Mouse (Mus musculus) T-cell, adult 2 months (primary cell): ENCODE data around the gene Pdcl3.
A peak's percentile ranks its signal among the peaks of the same experiment; 100 is the strongest.

Experiments used
- DNase-seq: peaks from one replicate; pipeline ENCODE4 v3.0.0; 2022; ENCODE audit warnings: low spot score

Pdcl3 gene

DNA sequence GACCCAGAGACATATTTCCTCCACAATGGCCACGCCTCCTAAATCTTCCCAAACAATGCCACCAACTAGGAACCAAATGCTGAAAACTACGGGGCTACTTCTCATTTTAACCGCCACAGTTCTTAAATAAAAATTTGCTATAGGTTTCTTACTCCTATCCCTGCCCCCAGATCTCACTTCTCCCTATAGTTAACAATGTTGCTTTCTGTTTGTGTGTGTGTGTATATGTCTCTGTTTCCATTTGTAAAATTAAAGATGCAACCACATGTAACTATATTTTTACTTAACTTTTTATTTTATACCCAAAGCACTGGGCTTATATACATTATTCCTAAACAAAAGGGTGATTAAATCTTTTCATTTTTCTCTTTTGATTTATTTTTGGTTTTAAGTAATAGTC lies at the start of gene Pdcl3:
Gene Pdcl3 (plus strand): TSS at position 301 of the 400 bp plus-strand sequence.
- no peak for DNase-seq

DNA sequence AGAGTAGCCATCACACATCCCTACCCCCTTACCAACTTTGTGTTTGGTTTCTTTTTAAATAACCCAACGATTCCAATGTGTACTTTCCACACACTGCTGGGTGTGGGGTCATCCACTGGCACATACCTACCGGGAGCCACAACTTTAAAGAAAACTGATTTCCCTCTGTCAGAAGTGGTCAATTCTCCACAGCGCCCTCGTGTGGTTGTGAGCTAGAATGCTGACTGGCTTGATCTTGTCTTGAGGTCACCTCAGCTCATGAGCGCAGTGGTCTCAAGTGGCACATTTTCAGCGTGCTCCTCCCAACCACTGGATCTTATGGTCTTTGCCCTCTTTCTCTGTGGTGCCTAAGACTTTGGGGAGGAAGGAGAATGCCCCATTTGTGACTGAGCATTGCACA lies 48.6 kb upstream of the Pdcl3 start:
- peak; percentile 24 for DNase-seq

DNA sequence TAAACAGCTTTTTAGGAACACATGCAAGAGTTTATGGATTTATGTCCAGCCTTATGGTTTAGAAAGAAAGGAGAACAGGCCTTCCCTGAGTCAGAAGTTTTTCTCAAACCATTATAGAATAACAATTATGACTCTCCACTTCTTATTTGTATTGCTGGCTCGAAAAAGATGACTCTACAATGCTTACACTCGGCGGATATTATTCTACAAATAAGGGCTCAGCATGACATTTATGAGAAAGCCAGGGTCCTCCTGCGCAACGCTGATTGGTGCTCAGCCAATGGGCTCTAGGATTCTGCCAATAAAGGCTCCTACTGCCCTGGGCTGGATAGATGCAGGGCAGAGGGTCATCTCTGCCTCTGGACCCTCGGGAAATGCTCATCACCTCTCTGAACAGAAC lies 46.6 kb upstream of the Pdcl3 start, which contains the start of gene Nms:
Gene Nms (plus strand): TSS at position 301 of the 400 bp plus-strand sequence.
- DNase-seq = no peak

DNA sequence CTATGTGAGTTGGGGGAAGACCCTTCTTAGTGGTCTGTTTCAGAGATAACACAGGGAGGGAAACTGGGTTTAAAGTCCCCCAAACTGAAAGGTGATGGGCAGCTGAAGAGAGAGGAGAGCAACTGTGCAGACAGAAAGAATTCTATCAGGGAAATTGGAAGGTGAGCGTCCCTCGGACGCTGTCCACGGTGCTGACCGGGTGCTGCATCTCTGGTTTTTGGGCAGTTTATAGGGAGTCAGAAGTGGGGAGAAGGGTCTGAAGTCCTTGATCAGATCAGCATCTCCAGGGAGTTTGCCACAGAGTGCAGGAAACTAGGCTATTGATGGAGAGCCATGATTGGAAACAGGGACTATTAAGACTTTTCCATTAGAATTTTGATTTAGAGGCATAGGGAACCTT lies 45.8 kb upstream of the Pdcl3 start:
- DNase-seq = no peak

DNA sequence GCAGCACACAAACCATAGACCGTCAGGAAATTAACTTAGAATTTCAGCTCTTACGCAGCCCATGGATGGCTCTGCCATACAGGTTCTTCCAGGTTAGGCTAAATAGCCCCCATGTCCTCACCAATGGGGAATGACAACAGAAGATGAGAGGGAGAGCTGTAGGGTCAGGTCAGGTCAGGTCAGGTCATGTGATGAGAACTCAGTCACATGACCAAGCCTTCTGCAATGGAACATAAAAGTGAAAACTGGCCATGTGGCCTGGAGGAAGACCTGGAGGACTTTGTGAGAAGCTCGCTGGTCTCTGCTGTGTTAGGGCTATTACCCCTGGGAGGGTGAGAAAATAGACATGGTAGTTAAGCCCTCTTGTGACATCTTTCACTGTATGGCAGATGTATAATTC lies 29.0 kb upstream of the Pdcl3 start:
- DNase-seq = no peak

DNA sequence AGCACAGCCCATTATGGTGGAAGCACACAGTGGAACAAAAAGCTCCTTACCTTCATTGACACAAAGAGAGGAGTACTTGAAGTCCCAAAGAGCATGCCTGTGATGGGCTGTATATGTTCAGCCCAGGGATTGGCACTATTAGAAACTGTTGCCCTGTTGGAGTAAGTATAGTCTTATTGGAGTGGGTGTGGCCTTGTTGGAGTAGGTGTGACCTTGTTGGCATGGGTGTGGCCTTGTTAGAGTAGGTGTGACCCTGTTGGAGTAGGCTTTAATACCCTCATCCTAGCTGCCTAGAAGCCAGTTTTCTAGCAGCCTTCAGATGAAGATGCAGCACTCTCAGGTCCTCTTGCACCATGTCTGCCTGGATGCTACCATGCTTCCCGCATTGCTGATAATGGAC lies 16.3 kb upstream of the Pdcl3 start:
- DNase-seq = no peak

DNA sequence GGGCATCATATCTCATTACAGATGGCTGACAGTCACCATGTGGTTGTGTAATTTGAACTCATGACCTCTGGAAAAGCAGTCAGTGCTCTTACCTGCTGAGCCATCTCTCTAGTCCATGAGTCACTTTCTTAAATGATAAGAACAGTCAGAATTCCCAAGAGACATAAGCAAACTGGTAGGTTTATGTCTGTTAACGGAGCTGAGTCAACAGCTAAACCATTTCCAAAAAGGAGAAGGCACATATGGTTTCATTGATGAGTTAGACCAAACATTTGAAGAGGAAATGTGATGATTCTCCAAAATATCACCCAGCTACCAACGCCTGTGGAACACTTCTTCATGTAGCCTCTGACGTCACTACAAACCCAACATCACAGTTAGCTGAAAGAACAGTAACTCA lies 13.7 kb upstream of the Pdcl3 start:
- DNase-seq = no peak

DNA sequence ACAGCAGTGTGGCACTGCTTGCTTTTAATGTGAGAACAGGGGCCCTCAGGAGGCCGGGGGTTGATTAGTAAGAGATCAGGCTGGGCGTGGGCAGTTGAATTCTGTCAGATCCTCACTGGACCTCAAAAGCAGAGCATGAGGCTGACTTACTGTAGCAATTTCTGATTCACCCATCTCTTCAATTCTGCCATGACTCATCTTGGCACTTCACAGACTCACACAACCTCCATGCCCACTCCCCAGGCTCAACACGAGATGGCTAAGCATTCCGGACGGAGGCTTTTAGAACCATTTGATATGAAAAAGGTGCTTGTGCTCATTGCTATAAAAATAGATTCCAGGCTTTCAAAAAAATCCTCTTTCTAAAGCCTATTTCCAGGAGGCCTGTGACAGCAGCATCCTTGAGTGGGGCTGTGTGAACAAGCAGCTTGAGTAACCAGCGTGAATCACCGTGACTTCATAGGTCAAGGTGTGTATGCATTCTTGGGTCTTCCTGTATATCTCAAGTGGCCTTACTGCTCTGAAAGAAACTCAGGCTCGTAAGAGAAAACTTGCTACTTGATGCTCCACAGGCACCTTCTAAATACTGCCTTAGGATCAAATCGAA lies 12.3 kb upstream of the Pdcl3 start:
- DNase-seq = no peak

DNA sequence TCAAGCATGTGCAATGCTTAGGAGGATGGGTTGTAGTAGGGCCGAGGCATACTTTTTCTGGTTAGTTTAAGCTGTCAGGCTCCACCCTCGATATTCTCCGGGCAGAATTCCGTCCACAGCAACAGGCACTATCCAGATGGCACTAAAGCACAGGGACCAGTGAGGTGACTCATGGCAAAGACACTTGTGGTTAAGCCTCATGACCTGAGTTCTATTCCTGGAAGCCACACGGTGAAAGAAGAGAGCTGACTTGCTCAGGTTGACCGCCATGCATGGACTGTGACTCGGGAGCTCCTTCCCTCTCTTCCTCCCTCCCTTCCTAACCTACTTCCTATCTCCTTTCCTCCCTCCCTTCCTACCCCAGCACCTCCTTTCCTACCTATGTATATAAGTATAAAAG lies 5.5 kb upstream of the Pdcl3 start:
- no peak for DNase-seq

DNA sequence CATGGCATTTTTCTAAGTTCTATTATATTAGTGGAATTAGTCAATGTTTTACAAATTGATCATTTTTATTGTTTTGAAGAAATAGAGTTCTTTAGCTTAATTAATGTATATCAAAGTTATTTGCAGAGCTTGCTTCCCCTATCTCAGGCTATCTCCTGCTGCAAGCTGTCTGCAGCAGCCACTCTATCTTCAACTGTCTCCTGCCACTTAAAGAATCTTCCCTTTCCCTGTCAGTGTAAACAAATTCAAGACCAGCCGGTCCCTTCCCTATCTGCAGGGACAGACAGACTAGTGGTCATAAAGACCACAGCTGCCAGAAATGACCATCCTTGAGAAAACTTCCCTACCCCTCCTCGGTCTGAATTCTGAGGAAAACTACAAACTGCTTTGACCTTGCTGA lies 1.5 kb upstream of the Pdcl3 start:
- no peak for DNase-seq

DNA sequence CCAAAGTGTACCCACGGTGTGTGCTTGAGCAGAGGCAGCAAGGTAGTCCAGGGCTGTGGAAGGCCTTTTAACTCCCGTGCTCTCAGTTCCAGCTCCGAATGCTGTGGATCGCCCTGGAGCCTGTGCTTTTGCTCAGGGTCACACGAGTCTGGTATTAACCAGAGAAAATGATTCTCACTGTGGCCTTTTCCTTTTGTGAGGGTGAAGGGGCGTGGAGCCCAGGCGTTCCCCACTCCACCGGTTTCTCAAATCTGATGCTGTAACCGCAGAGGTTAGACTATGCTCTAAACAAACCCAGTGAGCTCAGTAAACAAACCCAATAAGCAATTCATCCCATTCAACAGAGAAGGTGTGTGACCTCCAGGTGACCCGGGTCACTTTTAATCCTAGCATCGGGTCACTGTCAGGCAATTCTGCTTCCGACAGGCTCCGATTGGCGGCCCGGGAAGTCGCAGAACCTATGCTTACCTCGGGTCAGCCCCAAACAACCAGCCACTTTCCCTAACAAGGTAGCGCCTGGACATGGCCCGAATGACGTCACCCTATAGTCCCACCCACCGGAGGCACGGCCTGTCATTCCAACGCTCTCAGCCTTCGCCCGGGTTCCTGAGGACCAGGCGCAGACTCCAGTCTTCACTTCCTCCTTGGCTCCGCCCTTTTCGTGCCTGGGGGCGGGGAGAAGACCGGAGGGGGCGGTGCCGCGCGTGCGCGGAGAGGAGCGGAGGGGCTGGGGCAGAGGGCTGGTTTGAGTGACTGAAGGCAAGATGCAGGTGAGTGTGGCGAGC lies 1.9 kb downstream of the Pdcl3 start:
- DNase-seq = peak; percentile 92

DNA sequence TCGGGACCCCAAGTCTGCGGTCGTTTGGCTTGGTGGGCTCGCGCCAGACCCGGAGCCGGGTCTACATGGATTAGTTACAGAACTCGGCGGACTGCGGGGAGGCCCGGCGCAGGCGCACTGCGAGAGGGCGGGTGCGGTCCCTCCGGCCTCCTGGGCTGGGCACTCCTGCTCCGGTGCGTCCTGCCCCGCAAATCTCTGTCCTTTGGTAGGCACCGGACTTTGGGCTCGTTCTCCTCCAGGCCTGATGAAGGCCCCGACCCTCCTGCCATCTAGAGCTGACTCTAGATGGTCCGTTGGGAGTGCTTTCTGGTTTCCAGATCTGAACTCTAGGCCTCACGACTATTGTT lies 2.4 kb downstream of the Pdcl3 start:
- DNase-seq = no peak

DNA sequence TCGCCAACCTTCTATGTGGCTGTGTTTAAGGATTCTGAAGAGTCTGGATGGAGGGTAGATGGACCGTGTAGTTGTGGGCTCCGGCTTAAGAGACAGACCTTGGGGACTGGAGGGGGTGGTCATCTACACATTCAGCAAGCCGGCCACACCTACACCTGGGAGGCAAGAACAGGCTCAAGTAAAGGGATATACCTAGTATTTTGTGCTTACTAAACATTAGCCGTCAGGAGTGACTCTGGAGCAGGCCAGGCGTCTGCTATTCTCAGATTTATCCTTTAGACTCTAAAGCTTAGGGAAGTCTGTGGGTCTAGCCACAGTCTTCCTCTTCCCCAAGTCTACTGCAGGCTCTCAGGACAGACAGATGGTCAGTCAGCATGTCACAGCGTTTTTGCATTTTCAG lies 2.9 kb downstream of the Pdcl3 start:
- no peak for DNase-seq

DNA sequence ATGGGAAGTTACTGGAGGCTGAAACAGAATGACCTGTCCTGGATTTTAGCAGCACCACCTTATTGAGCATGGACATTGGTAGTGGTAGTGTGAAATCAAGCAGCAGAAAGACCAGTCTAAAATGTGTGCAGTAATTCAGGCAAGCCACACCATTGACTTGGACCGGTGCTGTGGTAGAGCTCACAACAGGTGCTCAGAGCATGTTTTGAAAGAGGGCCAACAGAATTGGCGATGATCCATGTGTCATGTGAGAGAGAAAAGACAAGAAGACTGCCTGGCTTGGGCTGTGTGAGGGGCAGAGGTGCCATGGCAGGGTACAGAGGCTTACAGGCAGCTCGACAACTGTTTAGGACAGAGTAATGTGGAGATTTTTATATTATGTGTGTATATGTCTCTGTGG lies 7.0 kb downstream of the Pdcl3 start:
- no peak for DNase-seq

DNA sequence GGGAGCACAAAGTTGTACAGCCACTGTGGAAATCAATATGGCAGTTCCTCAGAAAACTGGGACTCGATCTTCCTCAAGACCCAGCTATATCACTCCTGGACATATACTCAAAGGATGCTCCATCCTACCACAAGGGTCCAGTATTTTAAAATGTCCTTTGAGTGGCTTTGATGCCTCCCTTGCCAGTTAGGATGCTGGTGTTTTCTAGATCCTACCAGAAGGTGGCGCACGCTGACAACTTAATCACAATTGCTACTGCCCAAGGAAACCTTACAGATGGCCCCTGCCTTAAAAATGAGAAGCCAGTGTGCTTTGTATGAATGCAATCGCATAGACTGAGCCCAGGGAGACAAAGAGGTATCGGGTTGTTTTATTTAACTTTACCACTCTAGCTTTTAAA lies 15.7 kb downstream of the Pdcl3 start:
- DNase-seq = peak; percentile 69

DNA sequence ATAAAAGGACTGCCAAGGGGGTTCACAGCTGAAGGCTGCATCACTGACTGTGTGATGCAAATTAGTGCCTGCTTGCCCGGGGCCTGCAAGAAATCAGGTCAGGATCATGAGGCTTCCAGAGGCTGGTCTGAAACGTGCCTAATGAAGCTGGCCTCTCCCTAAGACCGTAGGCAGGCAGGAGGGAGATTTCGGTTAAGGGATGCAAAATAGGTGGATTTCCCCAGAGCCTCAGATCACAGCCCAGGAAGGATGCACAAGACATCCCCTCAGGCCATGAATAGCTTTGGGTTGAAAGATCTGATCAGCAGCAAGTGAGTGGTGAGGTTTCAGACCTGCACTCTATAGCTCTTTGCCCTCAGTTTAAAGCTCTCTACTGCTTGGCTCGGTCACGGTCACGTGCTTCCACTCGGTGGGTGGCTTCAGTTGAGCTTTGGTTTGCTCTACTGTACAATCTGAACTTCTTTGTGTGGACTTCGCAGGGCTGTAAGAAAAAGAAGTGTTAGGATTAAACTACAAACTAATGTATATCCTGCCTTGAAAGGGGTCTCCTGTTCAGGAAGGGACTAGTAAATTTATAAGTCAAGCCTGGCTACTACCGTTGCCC lies 20.4 kb downstream of the Pdcl3 start:
- DNase-seq = no peak

DNA sequence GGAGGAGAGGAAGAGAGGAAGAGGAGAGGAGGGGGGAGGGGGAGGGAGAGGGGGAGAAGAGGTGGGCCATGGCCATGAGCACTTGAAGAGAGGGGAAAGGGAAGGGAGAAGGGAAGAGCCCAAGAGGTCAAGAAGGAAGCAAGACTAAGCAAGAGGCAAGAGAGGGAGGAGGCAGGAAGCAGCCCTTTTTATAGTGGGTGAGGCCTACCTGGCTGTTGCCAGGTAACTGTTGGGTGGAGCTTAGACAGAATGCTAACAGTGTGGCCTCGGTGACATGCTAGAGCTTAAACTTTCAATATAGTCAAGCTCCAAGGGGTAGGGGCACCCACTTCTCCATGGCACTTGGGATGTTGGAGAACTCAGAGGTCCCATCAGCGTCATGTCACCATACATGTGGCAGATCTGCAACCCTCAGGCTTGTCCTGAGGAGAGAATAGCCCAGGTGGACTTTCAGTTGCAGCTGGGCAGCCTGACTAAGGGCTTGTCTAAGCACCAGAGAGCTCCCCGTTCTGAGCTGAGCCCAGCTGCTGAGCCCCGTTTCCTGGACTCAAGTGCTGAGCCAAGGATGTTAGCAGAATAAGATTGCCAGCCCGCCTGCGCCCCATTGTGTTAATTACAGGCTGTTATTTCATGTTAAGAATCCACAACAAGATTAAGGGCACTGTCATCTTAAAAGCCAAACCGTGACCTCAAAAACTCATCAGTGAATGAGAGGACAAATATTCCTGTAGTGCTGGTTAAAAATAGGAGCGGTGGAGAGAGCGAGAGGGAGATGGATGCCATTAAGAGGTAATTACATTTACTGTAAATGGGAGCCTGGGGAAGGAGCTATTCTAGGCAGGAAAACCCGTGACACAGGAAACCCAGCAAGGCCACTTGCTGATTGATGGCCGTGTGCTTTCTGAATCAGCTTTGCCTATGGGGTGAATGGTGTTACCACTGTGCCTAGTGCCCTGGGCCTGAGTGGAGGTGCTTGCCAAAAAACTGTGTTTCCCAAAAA lies 21.7 kb downstream of the Pdcl3 start:
- peak; percentile 24 for DNase-seq

DNA sequence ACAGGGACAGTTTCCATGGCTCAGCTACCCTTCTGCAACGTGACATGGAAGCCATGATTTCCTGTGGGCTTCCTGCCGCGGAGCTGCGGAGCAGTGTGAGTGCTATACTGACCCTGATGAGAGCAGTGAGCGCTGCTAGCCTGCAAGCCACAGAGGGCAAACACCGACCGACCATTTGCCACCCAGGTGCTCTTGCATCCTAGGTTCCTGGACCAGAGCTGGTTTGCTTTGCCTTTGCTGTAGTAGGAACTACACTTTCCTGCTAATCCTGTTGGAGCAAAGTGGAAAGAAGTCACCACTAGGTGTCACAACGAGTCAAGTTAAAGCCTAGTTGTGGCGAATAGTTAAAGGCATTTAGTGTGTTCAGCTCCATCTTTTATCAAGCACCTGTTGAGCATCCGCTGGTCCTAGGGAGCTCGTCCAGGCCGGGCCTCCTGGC lies 25.2 kb downstream of the Pdcl3 start:
- peak; percentile 65 for DNase-seq

DNA sequence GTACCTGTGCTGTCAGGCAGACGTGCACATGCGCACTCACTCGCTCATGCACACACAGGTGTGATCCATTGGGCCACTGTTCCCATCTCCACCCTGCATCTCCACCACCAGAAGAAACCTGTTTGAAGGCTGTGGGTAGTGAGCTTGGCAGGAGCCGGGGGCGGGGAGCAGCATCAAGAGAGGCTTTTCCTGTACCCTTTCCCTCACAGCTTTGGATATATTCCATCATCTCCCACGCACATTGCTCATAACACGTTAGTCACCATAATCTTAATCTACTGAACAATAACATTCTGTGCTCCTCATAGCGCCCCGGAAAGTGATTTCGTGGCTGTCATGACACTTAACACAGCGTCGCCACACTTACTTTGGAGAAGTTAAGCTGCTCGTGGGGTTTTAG lies 27.2 kb downstream of the Pdcl3 start:
- no peak for DNase-seq

DNA sequence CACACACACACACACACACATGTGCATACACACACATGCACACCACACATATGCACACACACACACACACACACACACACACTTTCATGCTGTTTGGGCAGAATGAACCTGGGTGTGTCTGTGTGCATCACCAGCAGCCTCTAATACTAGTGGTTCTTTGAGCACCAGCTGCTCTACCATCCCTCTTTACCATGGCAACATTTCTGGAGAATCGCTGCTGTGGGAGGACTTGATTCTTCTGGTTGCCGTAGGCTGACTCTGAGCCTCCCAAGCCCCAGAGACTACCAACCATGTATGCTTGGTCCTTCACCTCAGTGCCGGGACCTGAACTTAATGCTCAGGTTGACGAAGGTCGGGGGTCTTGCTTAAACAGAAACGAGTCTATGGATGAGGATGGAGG lies 28.4 kb downstream of the Pdcl3 start:
- no peak for DNase-seq

DNA sequence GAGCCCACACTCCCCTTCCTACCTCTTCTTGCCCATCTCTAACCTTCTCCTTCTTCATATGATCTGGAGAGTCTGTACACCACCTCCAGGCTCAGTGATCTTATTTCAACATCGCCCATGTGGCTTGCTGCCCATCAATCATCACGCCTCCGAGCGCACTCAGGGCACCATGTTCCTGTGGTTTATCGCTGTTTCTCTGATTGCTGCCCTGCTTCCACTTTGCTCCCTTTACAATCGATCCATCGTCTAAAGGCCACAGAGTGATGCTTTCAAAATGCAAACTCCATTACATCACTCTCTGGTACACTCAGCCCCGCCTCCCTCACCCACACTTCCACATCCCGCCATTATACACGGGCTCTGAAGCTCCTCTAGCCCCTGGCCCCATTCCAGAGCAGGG lies 30.1 kb downstream of the Pdcl3 start:
- no peak for DNase-seq

DNA sequence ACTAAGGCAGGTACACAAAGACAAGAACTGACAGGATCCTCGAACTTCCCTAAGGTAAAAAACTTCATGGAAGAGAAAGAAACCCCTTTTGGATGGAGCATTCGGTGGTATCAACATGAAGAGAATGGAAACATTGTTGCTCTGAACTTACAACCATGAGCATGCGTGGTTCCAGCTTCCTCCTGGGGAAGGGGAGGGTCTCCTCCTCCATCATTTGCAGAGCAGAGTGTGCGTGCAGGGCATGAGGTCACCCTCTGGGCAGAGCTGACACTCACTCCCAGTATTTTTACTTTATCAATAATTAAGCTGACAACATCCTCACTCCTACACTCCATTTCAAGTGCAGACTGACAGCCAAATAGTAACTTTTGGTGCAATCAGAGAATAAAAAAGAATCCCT lies 32.5 kb downstream of the Pdcl3 start:
- no peak for DNase-seq
